Mouse (Mus musculus) adrenal gland, adult 8-10 months (tissue): ENCODE data around the gene Slc25a33. TPM values are rescaled to one million over a fixed set of nuclear protein-coding genes. Genes with fewer than 3 reads are reported as not detected.
A peak's percentile ranks its signal among the peaks of the same experiment; 100 is the strongest.
"Not testable (repeated sequence)": the region's sequence is repeated elsewhere in the genome, so short reads cannot be mapped to it uniquely, and the experiment has no call there.

Experiments used
- DNase-seq: peaks from one replicate; pipeline ENCODE4 v3.0.0; 2022
- total RNA-seq, 4 experiments: library from RNA; stranded (reverse); gene quantifications; 2 replicates each; pipeline ENCODE4 v1.2.4; 2022

Gene Slc25a33
- total RNA-seq, 4 experiments from 2014 or later, result 22.2 to 24.2 (median 23.6) TPM

- not testable (repeated sequence) for DNase-seq
Measured at GRCm38 (mm10) chr4:149756546-149756945, 17.5 kb downstream of the Slc25a33 start.

DNA sequence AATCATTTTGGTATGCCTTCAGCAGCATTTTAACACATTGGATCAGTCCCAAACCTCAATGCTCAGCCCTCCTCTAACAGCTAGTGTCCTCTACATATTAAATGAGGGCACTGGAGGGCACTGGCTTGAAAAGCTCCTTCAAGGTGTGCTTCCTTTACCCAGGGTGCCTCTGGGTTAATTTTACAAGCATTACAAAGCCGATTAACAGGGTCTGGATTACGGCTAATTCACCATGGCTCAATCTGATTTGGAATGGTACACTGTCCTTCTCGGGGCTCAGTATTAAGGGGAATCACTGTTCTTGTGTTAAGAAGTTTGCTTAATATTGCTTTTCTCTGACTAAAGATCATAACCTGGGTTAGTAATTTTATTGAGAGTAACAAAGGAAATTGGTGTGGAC is 21.2 kb downstream of the Slc25a33 start:
- DNase-seq, result no peak

DNA sequence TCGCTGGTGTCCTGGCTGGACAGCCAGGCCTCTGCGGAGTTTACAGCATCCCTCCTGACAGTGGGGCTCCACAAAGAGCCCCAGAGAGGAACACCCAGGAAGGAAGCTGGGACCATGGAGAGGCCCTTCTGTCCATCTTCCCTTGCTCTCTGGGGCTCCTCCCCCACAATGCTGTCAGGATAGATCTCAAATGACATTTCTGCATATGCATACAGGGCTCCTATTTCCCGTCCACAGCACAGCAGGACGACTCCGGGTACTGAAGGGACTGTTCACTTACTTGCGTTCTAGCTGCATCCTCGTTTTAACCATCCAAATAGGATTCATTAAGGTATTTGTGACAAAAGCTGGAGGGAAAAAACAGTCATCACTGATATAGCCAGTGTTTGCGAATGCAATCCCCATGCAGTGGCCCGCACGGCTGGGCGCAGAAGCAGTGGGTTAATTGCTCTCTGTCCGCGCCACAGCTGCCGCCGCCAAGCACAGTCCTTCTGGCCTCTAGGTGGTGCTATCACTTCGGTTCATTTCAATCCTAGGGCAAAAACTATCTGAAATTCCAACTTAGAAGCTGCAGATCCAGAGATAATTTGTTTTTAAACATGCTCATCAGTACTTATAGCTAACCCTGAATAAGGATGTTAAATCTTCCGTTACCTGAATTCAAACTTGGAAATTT is 21.8 kb downstream of the Slc25a33 start:
- no peak for DNase-seq

DNA sequence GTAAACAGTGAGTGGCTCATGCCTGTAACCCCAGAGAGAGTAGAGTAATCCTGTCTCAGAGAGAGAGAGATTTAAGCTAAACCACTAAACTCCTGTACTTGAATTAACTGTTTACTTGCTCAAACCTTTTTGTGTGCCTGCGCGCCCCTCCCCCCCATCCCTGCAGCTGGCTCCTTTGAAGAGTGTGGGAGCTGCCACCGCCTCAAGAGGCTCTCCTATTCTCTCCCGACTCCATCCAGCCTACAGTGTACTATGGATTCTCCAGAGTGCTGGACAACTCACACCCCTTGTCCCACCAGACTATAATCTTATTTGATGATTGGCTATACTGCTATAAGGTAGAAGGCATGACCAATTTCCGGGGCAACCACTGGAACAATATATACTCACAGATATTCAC is 23.4 kb downstream of the Slc25a33 start:
- DNase-seq, result no peak

DNA sequence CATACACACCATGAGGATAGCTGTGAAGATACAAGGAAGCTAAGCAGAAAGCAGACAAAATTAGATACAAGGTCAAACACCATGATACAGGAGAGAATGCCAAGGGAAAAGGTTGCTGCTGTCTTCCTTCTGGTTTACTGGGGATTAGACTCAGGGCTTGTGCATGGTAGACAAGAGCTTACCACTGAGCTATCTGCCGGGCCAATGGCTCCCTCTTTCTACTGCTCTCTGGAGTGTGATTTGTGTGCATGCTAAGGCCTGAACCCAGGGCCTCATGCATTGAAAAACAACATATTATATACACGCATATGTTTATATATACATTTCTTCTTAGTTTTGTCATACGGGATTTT is 24.4 kb downstream of the Slc25a33 start:
- DNase-seq, result not testable (repeated sequence)

DNA sequence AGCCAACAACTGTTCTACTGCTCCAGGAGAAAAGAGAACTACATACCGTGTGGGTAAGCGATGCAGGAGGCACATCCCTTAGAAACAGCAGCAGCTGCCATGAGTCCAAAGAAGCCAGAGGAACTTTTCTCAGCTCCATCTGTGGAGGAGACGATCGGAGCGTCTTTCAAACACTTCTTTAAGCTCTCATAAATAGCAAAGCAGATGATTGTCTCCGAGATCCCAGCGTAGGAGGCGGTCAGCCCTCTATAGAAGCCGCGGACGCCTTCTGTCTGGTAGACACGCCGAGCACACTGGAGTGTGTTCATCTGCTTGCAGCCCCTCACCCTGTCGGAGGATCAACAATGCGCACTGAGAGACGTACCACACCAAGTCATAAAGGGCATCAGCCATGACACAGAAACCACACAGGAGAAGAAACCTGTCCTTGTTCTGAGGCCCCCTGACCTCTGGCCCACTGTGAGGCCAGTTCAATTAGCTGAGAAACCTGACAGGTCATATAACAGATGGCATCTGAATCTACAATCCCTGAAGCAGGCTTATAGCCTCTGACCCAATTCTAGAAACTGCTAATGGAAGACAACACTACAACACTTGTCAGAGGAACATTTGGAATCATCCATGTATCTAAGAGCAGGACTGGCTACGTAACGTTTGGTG is 24.9 kb downstream of the Slc25a33 start:
- no peak for DNase-seq

DNA sequence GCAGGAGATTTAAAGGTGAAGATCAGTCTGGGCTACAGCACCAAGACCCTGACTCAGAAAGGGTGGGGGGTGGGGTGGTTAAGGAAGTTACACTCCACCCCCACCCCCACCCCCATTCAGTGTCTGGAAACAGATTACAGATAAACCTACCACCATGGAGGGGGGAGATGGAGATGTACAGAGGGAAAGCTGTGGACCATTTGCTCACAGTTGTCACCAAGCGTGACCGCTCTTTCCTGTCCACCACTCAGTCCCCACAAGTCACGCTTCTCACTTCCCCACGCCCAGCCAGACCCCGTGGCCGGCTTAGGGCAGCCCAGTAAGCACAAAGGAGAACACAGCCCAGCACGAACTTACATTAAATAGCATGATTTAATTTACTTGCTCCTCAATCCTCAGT is 30.0 kb downstream of the Slc25a33 start:
- DNase-seq, result no peak

DNA sequence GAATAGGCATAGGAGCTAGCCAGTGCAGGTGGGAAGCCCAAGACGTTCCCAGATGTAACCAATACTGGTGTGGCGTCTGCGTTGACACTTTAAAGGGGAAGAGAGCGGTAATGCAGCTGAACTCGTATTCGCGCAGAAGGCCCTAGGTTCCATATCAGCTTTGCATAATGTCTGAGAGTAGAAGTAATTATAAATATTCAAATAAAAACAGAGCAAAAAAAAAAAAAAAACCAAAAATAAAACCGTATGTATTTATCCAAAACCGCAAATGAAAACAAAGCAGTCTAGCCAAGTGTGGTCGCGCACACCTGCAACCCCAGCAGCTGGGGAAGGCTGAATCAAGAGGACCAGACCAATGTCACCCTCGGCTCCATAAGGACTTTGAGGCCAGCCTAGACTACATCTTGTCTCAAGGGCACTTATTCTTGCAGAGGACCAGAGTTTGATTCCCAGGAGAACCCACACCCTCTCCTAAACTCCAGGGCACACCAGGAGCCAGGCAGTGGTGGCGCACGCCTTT is 32.0 kb downstream of the Slc25a33 start:
- no peak for DNase-seq

- DNase-seq, result no peak
Measured at GRCm38 (mm10) chr4:149740301-149740700, 33.8 kb downstream of the Slc25a33 start.

GRCm38 (mm10) chr4:149739478-149739877 is 34.6 kb downstream of the Slc25a33 start:
- DNase-seq, result no peak

GRCm38 (mm10) chr4:149737383-149738324 is 36.4 kb downstream of the Slc25a33 start, which contains the start of gene Tmem201:
TSS of gene Tmem201 (minus strand) at chr4:149738044.
- DNase-seq, result peak; percentile 88

- DNase-seq, result peak; percentile 45
Measured at GRCm38 (mm10) chr4:149736581-149736980, 37.5 kb downstream of the Slc25a33 start.

DNA sequence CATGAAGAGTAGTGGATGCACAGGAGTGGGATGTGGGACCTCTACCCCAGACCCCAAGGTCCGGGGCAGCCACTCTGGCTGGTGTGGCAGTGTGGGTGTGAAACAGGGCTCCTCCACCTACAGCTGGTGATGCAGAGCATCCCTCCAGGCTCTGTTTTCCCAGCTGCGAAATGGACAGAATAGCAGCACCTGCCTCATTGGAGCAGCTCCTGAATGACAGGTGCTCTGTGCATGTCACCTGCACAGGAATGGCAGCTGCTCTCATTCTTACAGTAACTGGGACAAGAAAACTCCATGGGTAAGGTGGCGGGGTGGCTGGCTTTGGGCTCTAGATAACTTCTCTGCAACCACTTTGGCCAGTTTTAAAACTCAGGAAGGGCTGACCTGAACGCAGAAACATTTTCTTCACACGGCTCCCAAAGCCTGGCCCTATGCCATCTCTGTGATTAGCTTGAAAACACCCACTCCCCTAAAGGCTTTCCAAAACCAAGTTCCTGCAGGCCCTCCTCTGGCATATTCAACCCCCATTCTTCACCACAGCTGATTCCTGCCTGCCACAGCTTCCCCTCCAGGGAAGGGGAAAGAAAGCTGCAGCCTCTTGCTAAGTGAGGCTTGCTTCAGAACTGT is 38.3 kb downstream of the Slc25a33 start:
- no peak for DNase-seq

DNA sequence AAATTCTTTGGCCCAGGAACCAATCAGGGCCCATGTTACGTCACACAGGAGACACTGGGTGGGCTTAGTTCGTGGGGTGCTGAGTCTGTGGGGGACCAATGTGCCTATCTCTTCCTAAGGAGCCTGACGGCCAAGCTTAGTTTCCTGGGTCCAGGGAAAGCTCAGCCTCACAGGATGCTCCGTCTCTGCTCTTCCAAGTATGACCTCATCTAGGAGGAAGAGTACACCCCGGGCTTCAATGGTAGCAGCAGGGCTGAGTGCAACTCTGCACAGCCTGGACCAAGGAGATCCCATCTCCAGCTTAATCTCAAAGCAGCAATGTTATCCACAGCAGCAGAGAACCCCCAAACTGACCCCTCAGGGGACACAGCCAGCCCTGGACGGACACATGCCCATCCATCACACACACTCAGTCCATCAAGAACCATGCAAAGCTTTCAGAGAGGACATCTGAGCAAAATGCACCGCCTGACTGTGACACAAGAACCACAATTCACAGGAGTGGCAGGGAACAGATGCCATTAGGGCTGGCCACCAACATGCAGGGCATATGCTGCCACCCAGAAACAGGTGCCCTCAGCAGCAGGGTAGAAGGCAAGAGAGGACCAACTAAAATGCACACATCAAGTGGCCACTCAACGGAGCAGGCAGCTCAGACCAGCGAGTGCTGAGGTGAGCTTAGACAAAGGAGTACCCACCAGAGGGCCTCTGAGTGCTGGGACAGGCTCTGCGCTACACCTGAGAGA is 39.2 kb downstream of the Slc25a33 start:
- no peak for DNase-seq

DNA sequence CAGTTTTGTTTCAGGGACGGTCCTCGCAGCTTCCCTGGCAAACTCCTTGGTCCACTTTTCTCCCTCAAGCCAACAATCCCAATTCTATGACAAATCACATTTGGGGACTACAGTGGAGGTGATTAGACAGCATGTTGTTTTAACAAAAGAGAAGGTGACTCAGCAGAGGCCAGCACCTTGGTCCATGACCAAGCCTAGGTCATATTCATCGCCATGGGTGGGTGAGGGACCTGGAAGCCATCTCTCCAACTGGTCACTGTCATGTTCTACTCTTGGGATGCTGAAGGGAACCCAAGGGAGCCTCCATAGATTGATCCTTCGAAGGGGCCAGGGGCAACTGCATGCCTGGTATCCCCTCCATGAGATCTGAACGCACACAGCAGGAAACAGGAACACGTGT is 39.8 kb downstream of the Slc25a33 start:
- no peak for DNase-seq

DNA sequence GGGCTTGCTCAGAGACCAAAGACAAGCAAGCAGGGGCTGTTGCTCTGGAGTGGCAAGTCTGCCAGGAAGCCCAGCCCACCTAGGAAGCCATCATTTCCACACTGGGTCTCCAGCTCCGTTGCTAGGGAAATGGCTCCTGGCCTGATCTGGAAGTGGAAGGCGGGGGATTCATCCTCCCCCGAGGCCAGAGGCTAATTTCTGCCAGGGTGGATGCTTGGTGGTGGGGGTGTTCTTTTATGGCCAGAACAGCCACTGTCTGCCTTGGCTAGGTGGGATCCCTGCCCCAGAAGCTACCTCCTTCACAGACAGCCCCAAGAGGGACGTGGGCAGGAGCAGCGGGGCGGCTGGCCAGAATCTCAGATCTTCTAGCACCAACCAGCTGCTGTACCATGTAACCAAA is 40.3 kb downstream of the Slc25a33 start:
- no peak for DNase-seq

GRCm38 (mm10) chr4:149732800-149733199 is 41.3 kb downstream of the Slc25a33 start:
- DNase-seq, result no peak

GRCm38 (mm10) chr4:149732313-149732712 is 41.8 kb downstream of the Slc25a33 start:
- no peak for DNase-seq

DNA sequence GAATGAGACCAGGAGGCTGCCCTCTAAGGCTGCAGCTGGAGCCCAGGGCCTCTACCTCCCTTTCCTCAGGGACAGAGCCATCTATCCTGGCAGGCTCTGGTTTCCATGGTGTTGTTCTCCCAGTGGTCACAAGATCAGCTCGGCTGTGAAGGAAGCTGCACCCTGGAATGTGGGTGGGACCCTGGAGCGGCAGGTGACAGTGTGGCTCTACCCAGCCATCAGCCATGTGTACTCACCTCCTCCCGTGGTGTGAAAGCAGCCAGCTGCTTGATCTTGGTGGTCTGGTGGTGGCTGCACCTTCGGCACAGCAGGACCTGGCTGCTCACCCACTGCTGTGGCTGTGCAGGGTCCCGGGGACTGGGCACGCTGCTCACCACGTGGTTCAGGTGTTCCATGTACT is 43.2 kb downstream of the Slc25a33 start:
- no peak for DNase-seq

DNA sequence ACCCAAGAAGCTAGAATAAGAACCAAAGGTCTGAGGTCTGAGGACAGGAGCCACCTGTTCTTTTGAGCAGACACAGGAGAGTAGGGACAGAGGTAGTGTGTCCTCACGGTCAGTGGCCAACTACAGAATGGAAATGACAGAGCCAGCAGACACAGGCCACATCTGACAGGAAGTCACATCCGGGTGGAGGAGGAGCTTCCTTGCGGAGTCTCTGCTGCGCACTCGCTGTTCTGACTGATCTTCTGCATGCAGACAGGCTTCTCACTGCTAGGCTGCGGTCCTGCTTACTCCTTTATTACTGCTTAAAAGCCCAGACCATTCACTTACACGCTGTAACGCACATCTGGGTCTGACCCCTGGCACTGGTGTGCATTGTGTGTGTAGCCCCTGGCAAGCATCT is 45.3 kb downstream of the Slc25a33 start:
- DNase-seq, result no peak

GRCm38 (mm10) chr4:149727636-149728035 is 46.4 kb downstream of the Slc25a33 start:
- no peak for DNase-seq
